Mouse (Mus musculus) frontal cortex, postnatal 14 days (tissue): ENCODE measurements around the gene Lzts3.
"Not testable (repeated sequence)": the region's sequence is repeated elsewhere in the genome, so short reads cannot be mapped to it uniquely, and the experiment has no call there.

ENCODE experiments used
- DNase-seq, 2 experiments: peaks; one replicate each; pipeline ENCODE4 v3.0.0; 2022; ENCODE audit warnings: low spot score in 2 of 2

Lzts3 gene

GRCm38 (mm10) chr2:130642684-130643369 is at the start of gene Lzts3:
TSS of gene Lzts3 (minus strand) at chr2:130642803.
- DNase-seq = peak; percentile 77 to 85

- DNase-seq = no peak
Measured at GRCm38 (mm10) chr2:130689011-130689410, 46.4 kb upstream of the Lzts3 start.

DNA sequence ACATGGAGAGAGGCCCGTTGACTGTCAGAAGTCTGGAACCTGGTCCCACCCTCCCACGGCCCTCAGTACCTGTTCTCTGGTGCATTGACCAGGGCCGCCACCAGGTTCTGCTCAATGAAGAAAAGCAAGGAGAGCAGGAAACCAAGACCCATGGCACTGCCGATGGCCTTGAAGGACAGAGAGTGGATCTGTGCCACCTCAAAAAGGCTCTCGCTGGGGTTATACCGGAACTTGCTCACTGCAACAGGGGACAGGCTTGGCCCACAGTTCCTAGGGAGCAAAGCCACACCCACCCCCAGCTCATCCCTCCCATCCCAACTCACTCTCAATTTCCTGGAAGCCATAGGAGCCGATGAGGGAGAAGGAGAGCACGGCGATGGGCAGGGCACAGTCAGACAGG is 42.8 kb upstream of the Lzts3 start:
- DNase-seq = no peak

GRCm38 (mm10) chr2:130681531-130681930 is 38.9 kb upstream of the Lzts3 start:
- no peak for DNase-seq

- no peak for DNase-seq
Measured at GRCm38 (mm10) chr2:130679899-130680298, 37.3 kb upstream of the Lzts3 start.

DNA sequence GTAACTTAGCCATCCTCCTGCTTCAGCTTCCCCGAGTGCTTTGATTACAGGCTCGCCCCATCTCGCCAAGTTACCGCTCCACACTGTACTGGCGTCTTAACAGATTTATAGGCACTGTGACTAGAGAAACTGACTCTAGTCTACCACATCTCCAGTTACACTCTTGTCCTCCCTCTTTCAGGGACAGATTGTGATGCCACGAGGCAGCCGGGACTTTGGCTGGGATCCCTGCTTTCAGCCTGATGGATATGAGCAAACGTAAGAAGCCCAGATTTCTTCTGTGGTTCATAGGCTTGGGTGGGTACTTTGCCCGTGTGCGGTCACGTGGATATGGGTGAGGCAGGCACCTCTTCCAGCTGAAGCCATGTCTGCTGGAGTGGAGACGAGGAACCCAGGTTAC is 36.6 kb upstream of the Lzts3 start:
- no peak for DNase-seq

DNA sequence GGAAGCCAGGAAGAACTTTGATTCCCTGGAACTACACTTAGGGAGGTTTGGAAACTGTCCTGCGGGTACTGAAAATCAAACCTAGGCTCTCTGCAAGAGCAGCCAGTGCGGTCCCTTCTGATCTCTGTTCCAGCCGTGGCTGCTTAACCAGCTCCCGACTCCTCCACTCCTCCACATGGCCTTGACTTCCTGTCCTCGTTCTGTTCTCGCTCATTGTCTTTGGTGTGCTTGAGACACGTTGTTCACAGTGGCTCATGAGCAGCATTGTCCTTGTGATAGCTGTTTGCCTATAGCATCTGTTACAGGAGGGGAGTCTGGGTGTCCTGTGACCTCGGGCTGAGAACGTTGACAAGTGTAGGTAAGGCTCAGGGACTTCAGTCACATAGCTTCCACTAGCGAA is 34.6 kb upstream of the Lzts3 start:
- no peak for DNase-seq

DNA sequence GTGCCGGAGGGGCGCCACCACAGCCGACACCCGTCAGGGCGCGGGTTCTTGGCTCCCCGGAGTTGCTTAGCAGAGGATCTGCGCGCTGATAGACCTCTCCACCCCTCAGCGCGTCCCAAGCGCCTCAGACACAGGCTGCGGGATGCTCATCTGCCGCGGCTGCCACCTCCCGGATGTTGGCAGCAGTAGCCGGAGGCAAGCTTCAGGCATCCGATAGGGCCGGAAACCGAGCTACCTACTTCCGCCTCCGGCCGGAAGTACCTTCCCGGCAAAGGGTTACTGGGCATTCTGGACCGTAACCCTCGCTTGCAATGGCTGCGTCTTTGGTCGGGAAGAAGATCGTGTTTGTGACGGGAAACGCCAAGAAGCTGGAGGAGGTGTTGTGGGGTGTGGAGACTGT is 25.0 kb upstream of the Lzts3 start, which contains the start of gene Itpa:
TSS of gene Itpa (plus strand) at position 52 of the 400 bp plus-strand sequence.
- DNase-seq = peak; percentile 77 to 78

GRCm38 (mm10) chr2:130664102-130664701 is 21.6 kb upstream of the Lzts3 start, which contains the start of gene Ddrgk1:
TSS of gene Ddrgk1 (minus strand) at chr2:130664659.
- peak; percentile 88 to 93 for DNase-seq

DNA sequence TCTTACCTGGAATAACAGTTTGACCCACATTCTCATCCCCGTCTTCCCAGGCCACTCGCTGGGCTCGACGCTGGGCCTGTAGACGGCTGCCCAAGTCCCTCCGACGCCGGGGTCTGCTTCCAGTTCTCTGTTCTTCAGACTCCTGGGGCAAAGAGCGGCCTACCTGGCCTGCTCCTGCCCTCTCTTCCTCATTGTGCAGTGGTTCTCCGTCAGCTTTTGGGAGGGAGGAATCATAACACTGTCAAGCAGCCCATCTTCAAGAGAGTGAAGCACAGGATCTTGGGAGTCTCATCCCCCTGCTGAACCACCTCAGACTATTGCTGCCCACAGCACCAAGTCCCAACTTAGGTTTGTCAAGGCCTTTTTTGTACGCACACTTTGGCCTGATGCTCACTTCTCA is 20.7 kb upstream of the Lzts3 start:
- DNase-seq = no peak

- no peak for DNase-seq
Measured at GRCm38 (mm10) chr2:130658530-130658929, 15.9 kb upstream of the Lzts3 start.

GRCm38 (mm10) chr2:130657541-130657940 is 14.9 kb upstream of the Lzts3 start:
- peak; percentile 57 to 76 for DNase-seq

GRCm38 (mm10) chr2:130656536-130656935 is 13.9 kb upstream of the Lzts3 start:
- DNase-seq = no peak

DNA sequence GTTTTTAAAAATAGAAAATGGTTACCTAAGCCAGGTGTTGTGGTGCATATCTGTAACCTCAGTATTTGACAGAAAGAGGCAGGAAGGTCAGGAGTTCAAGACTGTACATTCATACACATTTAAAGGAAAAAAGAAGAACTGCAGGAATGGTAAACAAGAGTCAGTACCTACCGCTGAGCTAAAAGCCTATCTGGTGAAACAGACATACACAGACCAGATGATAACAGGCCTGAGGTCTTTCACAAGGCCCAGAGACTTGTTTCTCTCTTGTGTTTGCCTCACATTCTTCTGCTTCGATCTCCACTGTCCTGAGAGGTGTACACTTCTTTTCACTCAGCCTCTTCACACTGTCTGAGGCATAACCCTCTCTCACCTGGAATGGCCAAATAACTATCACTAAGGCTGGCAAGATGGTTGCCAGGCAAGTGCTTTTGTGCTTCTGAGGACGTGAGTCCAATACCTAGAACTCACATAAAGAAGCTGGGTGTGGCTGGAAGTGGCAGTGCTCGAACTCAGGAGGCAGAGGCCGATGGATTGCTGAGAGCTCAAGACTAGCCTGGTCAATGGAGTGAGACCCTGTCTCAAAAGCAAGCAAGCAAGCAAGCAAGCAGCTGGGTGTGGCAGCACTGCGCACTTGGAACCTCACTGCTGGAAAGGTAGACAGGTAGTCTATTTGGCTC is 13.2 kb upstream of the Lzts3 start:
- no peak for DNase-seq

DNA sequence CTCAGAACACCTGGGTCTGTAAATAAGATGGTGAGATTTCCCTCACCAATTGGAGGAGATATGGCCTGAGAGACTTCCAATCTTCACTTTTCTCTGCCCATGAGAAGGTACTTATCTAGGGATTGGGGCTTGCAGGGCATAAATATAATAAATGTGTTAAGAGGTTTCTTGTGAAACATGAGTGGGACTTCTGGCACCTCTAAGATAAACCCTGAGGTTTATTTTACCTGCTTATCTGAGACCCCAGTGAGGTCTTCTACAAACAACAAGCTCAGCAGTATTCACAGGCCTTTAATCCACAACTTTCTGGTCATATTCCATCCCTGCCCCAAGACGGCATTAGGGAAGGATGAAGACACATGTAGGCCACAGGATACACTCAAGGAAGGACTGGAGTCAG is 11.2 kb upstream of the Lzts3 start:
- no peak for DNase-seq

DNA sequence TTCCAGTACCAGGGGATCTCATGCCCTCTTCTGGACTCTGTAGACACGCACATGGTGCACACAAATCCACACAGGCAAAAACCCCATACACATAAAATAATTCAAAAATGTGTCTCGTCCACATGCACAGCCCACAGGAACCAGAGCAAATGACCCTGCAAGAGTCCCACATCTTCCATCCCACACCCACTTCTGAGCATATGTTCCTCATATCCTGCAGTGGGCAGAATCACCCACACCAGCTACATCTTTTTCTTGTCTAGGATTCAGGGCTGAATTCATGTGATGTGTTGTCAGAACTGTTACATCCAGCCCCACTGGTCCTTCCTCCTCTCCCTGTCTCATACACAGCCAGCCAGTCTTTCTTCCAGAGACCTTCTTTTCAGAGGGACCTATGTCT is 10.7 kb upstream of the Lzts3 start:
- no peak for DNase-seq

DNA sequence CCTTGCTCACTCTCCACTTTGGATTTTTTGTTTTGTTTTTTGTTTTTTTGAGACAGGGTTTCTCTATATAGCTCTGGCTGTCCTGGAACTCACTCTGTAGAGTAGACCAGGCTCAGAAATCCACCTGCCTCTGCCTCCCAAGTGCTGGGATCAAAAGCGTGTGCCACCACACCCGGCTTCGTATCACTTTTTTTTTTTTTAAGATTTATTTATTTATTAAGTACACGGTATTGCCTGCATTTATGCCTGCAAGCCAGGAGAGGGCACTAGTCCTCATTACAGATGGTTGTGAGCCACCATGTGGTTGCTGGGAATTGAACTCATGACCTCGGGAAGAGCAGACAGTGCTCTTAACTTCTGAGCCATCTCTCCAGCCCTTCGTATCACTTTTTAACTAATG is 6.4 kb upstream of the Lzts3 start:
- not testable (repeated sequence) for DNase-seq

- no peak for DNase-seq
Measured at GRCm38 (mm10) chr2:130645198-130645597, 2.6 kb upstream of the Lzts3 start.

DNA sequence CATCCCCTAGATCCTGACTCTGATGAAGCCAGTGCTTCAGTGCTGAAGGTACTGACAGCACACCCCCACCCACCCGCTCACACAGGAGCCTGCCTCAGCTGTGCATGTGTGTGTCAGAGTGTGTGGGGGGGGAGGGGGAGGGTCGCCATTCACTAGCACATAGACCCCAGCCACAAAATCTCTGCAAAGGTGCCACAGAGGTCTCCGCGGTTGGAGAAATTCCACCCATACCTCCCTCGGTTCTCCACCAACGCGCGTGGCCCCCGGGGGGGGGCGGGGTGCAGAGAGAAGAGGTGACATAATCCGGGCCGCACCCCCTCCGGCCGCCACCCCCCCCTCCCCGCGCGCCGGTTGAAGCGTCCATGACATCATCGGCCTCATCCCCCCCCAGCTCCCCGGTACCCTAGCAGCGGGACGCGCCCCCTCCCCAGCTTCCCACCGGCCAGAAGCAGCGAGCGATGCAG is 374 bp downstream of the Lzts3 start:
- DNase-seq = no peak

GRCm38 (mm10) chr2:130641351-130642025 is 1.1 kb downstream of the Lzts3 start:
- DNase-seq = no peak

DNA sequence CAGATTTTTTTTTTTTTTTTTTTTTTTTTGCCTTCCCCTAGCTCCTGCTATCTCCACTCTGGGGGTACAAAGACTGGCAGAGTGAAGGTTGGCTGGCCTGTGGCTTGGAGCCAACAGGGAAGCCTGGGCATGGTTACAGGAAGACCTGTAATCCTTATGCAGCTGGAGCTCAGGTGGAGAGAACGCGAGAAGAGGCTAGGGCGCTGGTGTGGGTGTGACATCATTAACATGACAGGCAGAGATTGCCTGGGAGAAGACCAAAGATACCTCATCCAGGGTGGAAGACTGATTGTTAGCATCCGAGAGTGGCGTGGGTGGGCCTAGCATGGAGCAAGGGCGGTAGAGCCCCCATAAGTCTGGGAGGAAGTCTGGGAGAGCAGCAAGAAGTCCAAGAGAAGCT is 3.3 kb downstream of the Lzts3 start:
- DNase-seq = no peak

DNA sequence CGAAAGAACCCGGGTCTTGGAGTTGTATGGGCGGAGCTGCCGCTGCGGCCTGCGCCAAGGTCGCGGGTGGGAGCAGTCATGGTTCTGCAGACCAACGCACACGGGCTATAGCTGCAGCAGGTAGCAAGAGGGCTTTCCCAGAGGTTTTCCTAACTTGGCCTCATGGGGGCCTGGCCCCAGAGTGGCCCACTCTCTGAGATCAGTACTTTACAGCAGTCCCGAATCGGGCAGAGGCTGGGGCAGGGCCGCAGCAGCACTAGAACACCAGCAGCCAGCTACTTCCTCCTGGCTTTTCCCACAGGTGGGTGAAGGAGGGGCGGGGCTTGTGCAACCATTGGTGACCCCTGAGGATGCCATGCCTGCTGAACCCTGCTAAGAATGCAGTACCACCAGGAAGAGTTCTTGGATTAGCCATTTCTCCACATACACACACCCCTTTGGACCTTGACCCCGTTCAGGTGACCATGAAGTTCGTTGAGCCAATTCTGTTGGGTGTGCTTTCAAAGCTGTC is 4.4 kb downstream of the Lzts3 start:
- DNase-seq = no peak
